Comparison of ENCODE assay signal across 9 mouse cellular contexts in the genomic region with DNA sequence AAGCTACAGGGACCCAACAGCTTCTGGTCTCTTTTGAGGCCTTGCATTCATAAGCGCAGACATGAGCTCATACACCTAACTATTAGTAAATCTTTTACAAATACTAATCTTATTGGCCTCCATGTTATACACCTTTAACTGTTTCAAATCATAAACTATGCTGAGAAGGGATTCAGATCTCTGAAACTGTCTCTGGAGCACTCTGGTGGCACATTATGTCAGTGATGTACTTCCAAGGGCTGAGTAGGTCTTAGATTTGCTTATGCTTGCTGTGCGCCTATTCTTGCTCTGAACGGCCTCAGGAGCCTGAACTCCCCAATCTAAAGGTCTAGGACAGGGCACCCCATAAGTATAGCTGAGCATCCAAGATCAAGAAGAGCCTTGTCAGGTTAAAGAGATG. TPM values are rescaled to one million over a fixed set of nuclear protein-coding genes. Genes with fewer than 3 reads are reported as not detected.
DNase-seq lines count a peak whose midpoint lies in the region; ATAC-seq and TF ChIP-seq lines count a peak whose summit lies in the region.
"Had no signal": no experiment of that assay in that cellular context is flagged by ENCODE, and none has a peak within 500 bp of the region (broad histone marks: within the 10 kb centered on the region; RNA-seq: fewer than 3 reads in every experiment).

No protein-coding gene starts in this region.

- H3K4me2 ChIP-seq in forebrain, embryonic 14.5 days (ENCODE audit: low read length) = peak overlapping the region; percentile 77
- peak overlapping the region; percentile 98 for H3K4me2 ChIP-seq in liver, embryonic 15.5 days

- DNase-seq in heart, adult 2 months = no peak
- DNase-seq in heart, adult 11 months = no peak
- peak; percentile 38 for DNase-seq in 3T3-L1 (ENCODE audit: low read depth, low spot score)
- no peak for DNase-seq in forebrain, embryonic 14.5 days (ENCODE audit: low spot score)
- DNase-seq in adrenal gland, adult 8-10 months = no peak
- no peak for DNase-seq in embryo, embryonic 11 days

- H3K79me2 ChIP-seq in heart, adult 2 months (replicated peaks; ENCODE audit: control insufficient read depth, insufficient read depth, low read length) = no peaks in the 10 kb centered on the region

- peak overlapping the region; percentile 71 for H3K9ac ChIP-seq in heart, adult 2 months (ENCODE audit: low read depth, low read length)
- H3K9ac ChIP-seq in forebrain, embryonic 14.5 days (ENCODE audit: low read length) = peak overlapping the region; percentile 88; the same call in 1 of the 2 replicates
- peak overlapping the region; percentile 79 for H3K9ac ChIP-seq in liver, embryonic 15.5 days

- 73% methylated on average over 3 of the region's 3 CpGs for WGBS in heart, adult 2 months
- WGBS in forebrain, embryonic 14.5 days = 63% methylated on average over 3 of the region's 3 CpGs
- 83% methylated on average over 3 of the region's 3 CpGs for WGBS in liver, embryonic 15.5 days (ENCODE audit: insufficient replicate concordance)

- H3K4me1 ChIP-seq in heart, adult 2 months (ENCODE audit: control insufficient read depth, insufficient read depth, low read length) = peaks cover 5% of the 10 kb centered on the region
- peaks cover 28% of the 10 kb centered on the region for H3K4me1 ChIP-seq in forebrain, embryonic 14.5 days (ENCODE audit: control insufficient read depth, insufficient read depth, low read length)
- H3K4me1 ChIP-seq in liver, embryonic 15.5 days (replicated peaks) = peaks cover 63% of the 10 kb centered on the region

- peaks cover 2% of the 10 kb centered on the region; the same call in 1 of the 2 replicates for H3K36me3 ChIP-seq in heart, adult 2 months (ENCODE audit: control insufficient read depth, insufficient read depth, low read length)
- peaks cover 42% of the 10 kb centered on the region for H3K36me3 ChIP-seq in forebrain, embryonic 14.5 days (ENCODE audit: control insufficient read depth, insufficient read depth, low read length)
- no peaks in the 10 kb centered on the region for H3K36me3 ChIP-seq in liver, embryonic 15.5 days (replicated peaks)

- H3K27ac ChIP-seq in heart, adult 2 months = peak overlapping the region; percentile 100
- peak overlapping the region; percentile 99; the same call in 1 of the 2 replicates for H3K27ac ChIP-seq in forebrain, embryonic 14.5 days (ENCODE audit: low read depth, low read length)
- peak overlapping the region; percentile 97 for H3K27ac ChIP-seq in liver, embryonic 15.5 days (replicated peaks)

- no peak for ATAC-seq in forebrain, embryonic 14.5 days
- no peak for ATAC-seq in liver, embryonic 15.5 days (ENCODE audit: insufficient read depth)
- no peak for ATAC-seq in frontal cortex, adult (ENCODE audit: low TSS enrichment)

- intact Hi-C loops in heart, adult 2 months (cut with DNase I) = loop anchor here (1.0 to 5.0 kb wide), 3 partner anchors 14 to 79 kb away; partner anchors contain the start of genes Atn1, Gm45234, Lpcat3 and Spsb2

- H3K4me3 ChIP-seq in heart, adult 2 months = peak overlapping the region; percentile 66; the same call in 1 of the 2 replicates
- no peak overlapping the region for H3K4me3 ChIP-seq in forebrain, embryonic 14.5 days (ENCODE audit: low read depth, low read length)
- peak overlapping the region; percentile 65 for H3K4me3 ChIP-seq in liver, embryonic 15.5 days (replicated peaks)

- TF ChIP-seq EP300 in heart, adult 2 months (IDR thresholded peaks at IDR 0.05; ENCODE audit: insufficient read depth, low read depth, low read length) = no peak

- TF ChIP-seq POLR2A in heart, adult 2 months (IDR thresholded peaks at IDR 0.05; ENCODE audit: insufficient read depth, low read depth, low read length) = no peak

- H3K9me3 ChIP-seq in forebrain, embryonic 14.5 days (replicated peaks; ENCODE audit: control insufficient read depth, low read length) = no peaks in the 10 kb centered on the region
- no peaks in the 10 kb centered on the region for H3K9me3 ChIP-seq in liver, embryonic 15.5 days (replicated peaks)

- no peak for TF ChIP-seq CTCF in heart, adult 2 months (IDR thresholded peaks at IDR 0.05)

- H3K27me3 ChIP-seq in heart, adult 2 months (ENCODE audit: control insufficient read depth, insufficient read depth, low read length) = no peaks in the 10 kb centered on the region
- no peaks in the 10 kb centered on the region for H3K27me3 ChIP-seq in forebrain, embryonic 14.5 days (replicated peaks; ENCODE audit: control insufficient read depth, insufficient read depth, low read length)
- H3K27me3 ChIP-seq in liver, embryonic 15.5 days = no peaks in the 10 kb centered on the region

RNA-seq across cellular contexts. Expression of gene Grcc10, which starts 0.7 kb away (rescaled TPM):
- 100 to 1,000 TPM; 280 to 314 TPM for total RNA-seq in heart, adult 2 months (2021)
- 296 and 328 TPM in 2 replicates for polyA plus RNA-seq in heart, adult 2 months (2012; rRNA removed)
- 722 and 848 TPM in 2 replicates for polyA plus RNA-seq in forebrain, embryonic 14.5 days (2014; fragmentation: Nextera tagmentation; extraction: Ambion mirVana)
- 75.9 and 76.4 TPM in 2 replicates for polyA plus RNA-seq in liver, embryonic 15.5 days (2015; fragmentation: Nextera tagmentation; extraction: Ambion mirVana)
- total RNA-seq in adrenal gland, adult 8-10 months (2022) = 100 to 1,000 TPM; 348 to 417 (median 368) TPM

RNA-seq across cellular contexts. Expression of gene Ptpn6, which starts 3.3 kb away (rescaled TPM):
- total RNA-seq in heart, adult 2 months (2021) = 1 to 10 TPM; 3.1 to 4.4 TPM
- 4.5 and 8.2 TPM in 2 replicates for polyA plus RNA-seq in heart, adult 2 months (2012; rRNA removed)
- 4.7 TPM in 2 replicates for polyA plus RNA-seq in forebrain, embryonic 14.5 days (2014; fragmentation: Nextera tagmentation; extraction: Ambion mirVana)
- polyA plus RNA-seq in liver, embryonic 15.5 days (2015; fragmentation: Nextera tagmentation; extraction: Ambion mirVana) = 38.1 and 43.7 TPM in 2 replicates
- 10 to 100 TPM; 14.1 to 21.6 (median 15.0) TPM for total RNA-seq in adrenal gland, adult 8-10 months (2022)

RNA-seq across cellular contexts. Expression of gene Gm45234, which starts 14.0 kb away (rescaled TPM):
- total RNA-seq in heart, adult 2 months (2021) = 1 to 10 TPM in 1 of 2 experiments, not detected in 1; 1.9 TPM
- not detected in 2 replicates for polyA plus RNA-seq in heart, adult 2 months (2012; rRNA removed)
- not detected in 2 replicates for polyA plus RNA-seq in forebrain, embryonic 14.5 days (2014; fragmentation: Nextera tagmentation; extraction: Ambion mirVana)
- not detected in 2 replicates for polyA plus RNA-seq in liver, embryonic 15.5 days (2015; fragmentation: Nextera tagmentation; extraction: Ambion mirVana)
- total RNA-seq in adrenal gland, adult 8-10 months (2022) = not detected
- total RNA-seq: left cerebral cortex, postnatal 25 days had no signal

RNA-seq across cellular contexts. Expression of gene Atn1, which starts 14.5 kb away (rescaled TPM):
- total RNA-seq in heart, adult 2 months (2021) = 10 to 100 TPM; 44.3 to 47.8 TPM
- 24.5 and 32.8 TPM in 2 replicates for polyA plus RNA-seq in heart, adult 2 months (2012; rRNA removed)
- 12.2 and 16.6 TPM in 2 replicates for polyA plus RNA-seq in forebrain, embryonic 14.5 days (2014; fragmentation: Nextera tagmentation; extraction: Ambion mirVana)
- 1.3 and 2.0 TPM in 2 replicates for polyA plus RNA-seq in liver, embryonic 15.5 days (2015; fragmentation: Nextera tagmentation; extraction: Ambion mirVana)
- 100 to 1,000 TPM in 2 of 4 experiments, 10 to 100 TPM in 2; 68.7 to 111 (median 97.1) TPM for total RNA-seq in adrenal gland, adult 8-10 months (2022)

RNA-seq across cellular contexts. Expression of gene Eno2, which starts 27.6 kb away (rescaled TPM):
- 1 to 10 TPM; 2.4 to 2.7 TPM for total RNA-seq in heart, adult 2 months (2021)
- polyA plus RNA-seq in heart, adult 2 months (2012; rRNA removed) = 2.4 and 2.7 TPM in 2 replicates
- polyA plus RNA-seq in forebrain, embryonic 14.5 days (2014; fragmentation: Nextera tagmentation; extraction: Ambion mirVana) = 34.6 and 49.5 TPM in 2 replicates
- 0.39 and 0.41 TPM in 2 replicates for polyA plus RNA-seq in liver, embryonic 15.5 days (2015; fragmentation: Nextera tagmentation; extraction: Ambion mirVana)
- total RNA-seq in adrenal gland, adult 8-10 months (2022) = 10 to 100 TPM; 23.0 to 74.2 (median 42.8) TPM
